Mouse (Mus musculus) megakaryocyte, embryonic 14.5 days (primary cell): ENCODE results near the gene Rhoq. TPM values are rescaled to one million over a fixed set of nuclear protein-coding genes. Genes with fewer than 3 reads are reported as not detected.
A peak's percentile ranks its signal among the peaks of the same experiment; 100 is the strongest.

ENCODE experiments used
- H3K27me3 ChIP-seq: replicated peaks from 2 replicates; pipeline ENCODE3; 2012; ENCODE audit warnings: inconsistent platforms
- H3K36me3 ChIP-seq: replicated peaks from 2 replicates; pipeline ENCODE3; 2012; ENCODE audit warnings: low read length, inconsistent platforms, mixed read lengths
- H3K4me1 ChIP-seq: 2 replicates; pipeline ENCODE4 v1.6.1; 2012; ENCODE audit warnings: inconsistent platforms
- H3K4me3 ChIP-seq: replicated peaks from 2 replicates; pipeline ENCODE3; 2012; ENCODE audit warnings: moderate library complexity, mild to moderate bottlenecking, inconsistent platforms
- H3K9me3 ChIP-seq: 2 replicates; pipeline ENCODE4 v1.6.1; 2012; ENCODE audit warnings: inconsistent platforms
- FLI1 ChIP-seq: IDR thresholded peaks from 2 replicates; pipeline ENCODE4 v1.6.1; 2012; ENCODE audit warnings: low read length, inconsistent platforms, mixed read lengths
- GATA1 ChIP-seq: IDR thresholded peaks from 3 replicates; pipeline ENCODE4 v1.6.1; 2012; ENCODE audit warnings: mixed read lengths, low read length, inconsistent platforms, borderline replicate concordance
- polyA plus RNA-seq: library from polyadenylated mRNA; stranded (reverse); fragments of >175 nt; gene quantifications from 2 replicates; pipeline ENCODE4 v1.2.3, GENCODE M21; 2012; ENCODE audit warnings: low replicate concordance; ENCODE audit not compliant: insufficient read depth

Gene Rhoq
- polyA plus RNA-seq, 1 experiment = 0.77 TPM

DNA sequence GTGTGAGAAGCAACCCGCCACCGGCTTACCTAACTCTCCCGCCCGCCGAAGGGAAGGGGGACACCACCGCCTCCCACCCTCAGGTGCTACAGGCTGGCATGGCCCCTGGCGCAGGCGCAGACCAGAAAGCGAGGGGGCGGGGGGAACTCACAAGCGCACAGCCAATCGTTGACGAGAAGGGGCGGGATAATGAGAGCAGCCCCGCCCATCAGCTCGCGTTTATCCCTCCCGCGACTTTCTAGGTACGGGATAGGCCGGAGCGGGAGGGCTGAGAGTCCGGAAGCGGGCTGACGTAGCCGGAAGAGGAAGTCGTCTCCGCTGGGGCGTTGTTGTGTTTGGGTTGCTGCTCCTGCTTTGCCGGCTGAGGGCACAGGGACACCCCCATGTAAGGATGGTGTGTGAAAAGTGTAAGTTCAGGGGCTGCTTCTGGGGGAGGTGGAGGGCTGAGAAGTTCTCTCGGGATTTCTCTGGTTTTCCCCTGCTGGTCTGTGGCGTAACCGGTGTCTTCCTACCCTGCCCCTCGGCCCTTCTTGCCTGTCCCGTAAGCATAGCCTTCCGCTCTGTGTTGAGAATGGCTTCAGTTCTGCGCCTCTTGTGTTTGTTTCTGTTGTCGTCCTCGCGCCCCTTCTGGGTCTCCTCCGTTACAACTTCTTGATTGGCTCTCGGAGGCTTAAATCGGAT lies 62.5 kb downstream of the Rhoq start, which contains the start of the genes Pigf and Cript:
Gene Pigf, minus strand, starts transcription at position 138 of the 681 bp plus-strand sequence.
Gene Cript, plus strand, starts transcription at position 282 of the 681 bp plus-strand sequence.
- Histone ChIP-seq H3K36me3 (peaks cover 23% of the 10 kb centered on the region), H3K4me1 (peaks cover 22% of the 10 kb centered on the region), H3K4me3 (peak within 1 kb of the TSS; percentile 98), H3K27me3 (no peaks in the 10 kb centered on the region), H3K9me3 (no peaks in the 10 kb centered on the region)
- peak; percentile 72; the same call in 1 of the 2 replicates for TF ChIP-seq FLI1
- no peak for TF ChIP-seq GATA1

DNA sequence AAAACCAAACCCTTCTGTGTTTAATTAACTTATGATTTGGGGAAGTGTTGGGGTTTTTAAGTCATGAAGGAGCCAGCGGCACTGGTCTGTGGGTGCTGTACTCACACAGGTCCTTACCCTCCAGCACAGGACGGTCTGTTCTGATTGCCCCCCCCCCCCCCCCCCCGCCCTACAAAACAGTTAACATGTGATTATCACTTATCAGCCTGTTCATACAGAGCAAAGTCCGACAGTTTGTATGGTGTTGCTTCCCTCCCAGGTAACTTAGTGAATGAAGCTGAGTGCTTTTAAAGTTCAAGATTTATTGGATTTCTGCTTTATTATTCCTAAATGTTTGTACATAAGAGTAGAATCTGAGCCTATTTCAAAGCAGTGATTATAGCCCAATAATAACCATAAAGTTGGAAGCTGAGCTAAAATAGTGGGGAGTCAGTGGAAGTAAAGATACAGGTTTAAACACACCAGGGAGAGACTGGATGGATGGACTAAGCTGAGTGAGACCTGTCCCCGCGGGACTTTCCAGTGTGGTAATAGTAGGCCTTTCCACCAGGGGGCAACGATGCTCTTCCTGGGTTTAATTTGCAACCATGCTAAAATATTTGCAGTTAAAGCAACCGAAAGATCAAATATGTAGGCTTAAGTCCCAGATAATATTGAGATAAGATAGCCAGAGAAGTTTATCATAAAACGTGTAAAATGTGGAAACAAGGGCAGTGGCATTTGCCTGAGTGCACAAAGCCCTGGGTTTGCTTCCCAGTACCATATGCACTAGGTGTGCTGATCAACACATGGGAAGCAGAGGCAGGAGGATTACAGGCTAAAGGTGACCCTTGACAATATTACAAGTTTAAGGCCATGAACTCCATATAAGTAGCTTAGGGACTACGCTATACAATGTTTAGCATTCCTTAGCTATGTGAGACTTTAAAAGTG lies 73.5 kb downstream of the Rhoq start:
- no peaks in the 10 kb centered on the region for H3K27me3 ChIP-seq
- peaks cover 77% of the 10 kb centered on the region for H3K36me3 ChIP-seq
- peaks cover 6% of the 10 kb centered on the region for H3K9me3 ChIP-seq
- H3K4me1 ChIP-seq = no peaks in the 10 kb centered on the region
- no peak overlapping the region for H3K4me3 ChIP-seq
- TF ChIP-seq GATA1 (no peak), FLI1 (no peak)

GRCm38 (mm10) chr17:87038496-87038895 lies 75.6 kb downstream of the Rhoq start:
- H3K36me3 ChIP-seq = peaks cover 56% of the 10 kb centered on the region
- H3K9me3 ChIP-seq = peaks cover 6% of the 10 kb centered on the region
- peaks cover 4% of the 10 kb centered on the region for H3K4me1 ChIP-seq
- H3K4me3 ChIP-seq = no peak overlapping the region
- no peak for TF ChIP-seq GATA1
- TF ChIP-seq FLI1 = no peak
- peaks cover 7% of the 10 kb centered on the region for H3K27me3 ChIP-seq

DNA sequence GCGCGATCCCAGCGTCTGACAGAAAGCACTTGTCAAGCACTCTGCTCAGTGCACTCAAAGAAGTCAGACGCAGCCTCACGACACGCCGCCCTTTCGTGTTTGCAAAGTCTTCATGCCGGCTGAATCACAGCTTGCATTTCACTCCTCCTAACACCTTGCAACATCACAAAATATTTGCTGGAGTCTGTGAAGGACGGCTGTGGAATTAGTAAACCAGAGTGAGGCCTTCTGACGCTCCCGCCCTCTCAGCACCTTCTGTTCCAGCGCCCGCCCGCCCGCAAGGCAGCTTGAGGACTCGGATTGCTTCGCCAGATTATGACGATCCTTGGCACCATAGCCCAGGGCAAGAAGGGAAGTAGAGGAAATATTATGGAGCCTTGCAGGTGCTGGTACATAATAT lies 78.9 kb downstream of the Rhoq start:
- TF ChIP-seq FLI1 (no peak), GATA1 (no peak)
- H3K4me1 ChIP-seq = peaks cover 6% of the 10 kb centered on the region
- no peak overlapping the region for H3K4me3 ChIP-seq
- peaks cover 12% of the 10 kb centered on the region for H3K27me3 ChIP-seq
- peaks cover 27% of the 10 kb centered on the region for H3K36me3 ChIP-seq
- H3K9me3 ChIP-seq = peaks cover 6% of the 10 kb centered on the region

- Histone ChIP-seq H3K4me1 (peaks cover 6% of the 10 kb centered on the region), H3K4me3 (peak overlapping the region; percentile 70), H3K27me3 (peaks cover 30% of the 10 kb centered on the region), H3K9me3 (peaks cover 6% of the 10 kb centered on the region), H3K36me3 (peaks cover under 1% of the 10 kb centered on the region)
- TF ChIP-seq GATA1 (no peak), FLI1 (no peak)
Observed at GRCm38 (mm10) chr17:87044364-87044763, 81.5 kb downstream of the Rhoq start.

DNA sequence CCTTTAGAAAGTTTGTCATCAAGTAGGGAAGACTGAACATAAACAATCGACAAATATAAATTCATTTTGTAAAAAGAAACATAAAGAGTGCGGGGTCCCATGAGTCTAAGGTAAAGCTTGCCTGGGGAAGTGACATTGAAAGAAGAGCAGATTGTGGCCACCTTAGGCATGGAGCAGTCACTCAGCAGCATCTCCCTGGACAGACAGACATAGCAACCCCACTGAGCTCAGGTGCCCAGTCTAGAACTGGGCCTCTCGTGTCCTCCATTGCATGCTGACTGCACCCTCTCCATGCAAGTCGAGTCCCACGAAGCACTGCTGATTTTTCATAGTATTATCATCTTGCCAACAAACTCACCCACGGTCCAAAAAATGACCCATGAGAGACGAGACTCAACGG lies 81.9 kb downstream of the Rhoq start:
- H3K27me3 ChIP-seq = peaks cover 32% of the 10 kb centered on the region
- peaks cover 6% of the 10 kb centered on the region for H3K4me1 ChIP-seq
- H3K9me3 ChIP-seq = peaks cover 6% of the 10 kb centered on the region
- H3K4me3 ChIP-seq = no peak overlapping the region
- no peaks in the 10 kb centered on the region for H3K36me3 ChIP-seq
- TF ChIP-seq FLI1 (no peak), GATA1 (no peak)

Other genes starting within 250 kb of the Rhoq start
- gene Epas1, start 209.4 kb upstream of the Rhoq start, polyA plus RNA-seq = 0.39 and 0.96 TPM in 2 replicates
- gene Tmem247, start 45.7 kb upstream of the Rhoq start, polyA plus RNA-seq = not detected in 2 replicates
- gene Atp6v1e2, start 15.2 kb upstream of the Rhoq start, polyA plus RNA-seq = not detected in 2 replicates
- gene Pigf, start 62.3 kb downstream of the Rhoq start, polyA plus RNA-seq = 4.8 TPM in 1 of 2 replicates, not detected in the other
- gene Cript, start 62.5 kb downstream of the Rhoq start, polyA plus RNA-seq = 3.5 TPM in 1 of 2 replicates, not detected in the other
- gene Socs5, start 144.6 kb downstream of the Rhoq start, polyA plus RNA-seq = 5.0 and 6.6 TPM in 2 replicates